Mouse (Mus musculus) MEL (cell line): ENCODE measurements around the gene Jak3. TPM values are rescaled to one million over a fixed set of nuclear protein-coding genes. Genes with fewer than 3 reads are reported as not detected.

ENCODE experiments used
- DNase-seq: peaks from one replicate; pipeline ENCODE4 v3.0.0; 2011; ENCODE audit warnings: low read depth, low spot score
- H3K27ac ChIP-seq: 2 replicates; pipeline ENCODE4 v1.5.1; 2012; ENCODE audit warnings: low read depth, mild to moderate bottlenecking, control low read depth, low read length, moderate library complexity; ENCODE audit not compliant: control insufficient read depth
- H3K27me3 ChIP-seq, 2 experiments: fragments of 150-350 bp in 1 of 2; sonication (generic) in 1 of 2; 2 replicates each; pipeline ENCODE4 v1.6.1; 2012; ENCODE audit warnings: low read length in 2 of 2, mild to moderate bottlenecking in 2 of 2, improper control_type of control experiment in 1 of 2, moderate library complexity in 1 of 2; ENCODE audit not compliant: insufficient read depth in 2 of 2, control insufficient read depth in 1 of 2
- H3K36me3 ChIP-seq, 2 experiments: 2 replicates each; pipeline ENCODE4 v1.6.1; 2012 to 2014; ENCODE audit warnings: low read length in 2 of 2, improper control_type of control experiment in 1 of 2, inconsistent platforms in 1 of 2, mild to moderate bottlenecking in 1 of 2; ENCODE audit not compliant: insufficient read depth in 2 of 2, control insufficient read depth in 1 of 2
- H3K4me1 ChIP-seq, 2 experiments: fragments of 150-350 bp in 1 of 2; sonication (generic) in 1 of 2; 2 replicates each; pipeline ENCODE4 v1.6.1; 2012; ENCODE audit warnings: low read length in 2 of 2, improper control_type of control experiment in 1 of 2, mild to moderate bottlenecking in 1 of 2; ENCODE audit not compliant: insufficient read depth in 2 of 2, control insufficient read depth in 1 of 2
- H3K4me3 ChIP-seq, 2 experiments: fragments of 150-350 bp in 1 of 2; sonication (generic) in 1 of 2; 2 replicates each; pipeline ENCODE4 v1.5.1; 2012; ENCODE audit warnings: low read depth in 2 of 2, low read length in 2 of 2, mild to moderate bottlenecking in 2 of 2, moderate library complexity in 2 of 2, control low read depth in 1 of 2, improper control_type of control experiment in 1 of 2; ENCODE audit not compliant: control insufficient read depth in 1 of 2, insufficient read depth in 1 of 2
- H3K79me2 ChIP-seq: 2 replicates; pipeline ENCODE4 v1.6.1; 2012; ENCODE audit warnings: mild to moderate bottlenecking, low read length, moderate library complexity; ENCODE audit not compliant: control insufficient read depth, poor library complexity, insufficient read depth
- H3K9ac ChIP-seq: 2 replicates; pipeline ENCODE4 v1.6.1; 2012; ENCODE audit warnings: low read depth, mild to moderate bottlenecking, control low read depth, low read length, moderate library complexity; ENCODE audit not compliant: control insufficient read depth, poor library complexity, severe bottlenecking
- H3K9me3 ChIP-seq: fragments of 150-350 bp; sonication (generic); replicated peaks from 2 replicates; pipeline ENCODE4 v1.6.1; 2012; ENCODE audit warnings: mild to moderate bottlenecking, low read length, improper control_type of control experiment, moderate library complexity; ENCODE audit not compliant: insufficient read depth
- CHD1 ChIP-seq: IDR thresholded peaks from 2 replicates; pipeline ENCODE4 v1.6.1; 2012; ENCODE audit warnings: low read depth, mild to moderate bottlenecking, inconsistent platforms, low read length, improper control_type of control experiment
- CTCF ChIP-seq, 3 experiments: IDR thresholded peaks in 2 of 3; conservative IDR thresholded peaks in 1 of 3; 2 replicates each; pipeline ENCODE4 v1.5.1; 2011 to 2012; ENCODE audit warnings: low read length in 3 of 3, low read depth in 2 of 3, mild to moderate bottlenecking in 2 of 3, improper control_type of control experiment in 1 of 3, inconsistent platforms in 1 of 3, mixed read lengths in 1 of 3, moderate library complexity in 1 of 3; ENCODE audit not compliant: control insufficient read depth in 1 of 3, insufficient read depth in 1 of 3, poor library complexity in 1 of 3, severe bottlenecking in 1 of 3
- ETS1 ChIP-seq: IDR thresholded peaks from 2 replicates; pipeline ENCODE4 v1.6.1; 2012; ENCODE audit warnings: low read depth, mild to moderate bottlenecking, inconsistent platforms, low read length, improper control_type of control experiment, moderate library complexity
- GATA1 ChIP-seq: IDR thresholded peaks from 2 replicates; pipeline ENCODE4 v1.6.1; 2011; ENCODE audit warnings: low read depth, low read length, improper control_type of control experiment
- HCFC1 ChIP-seq: IDR thresholded peaks from 2 replicates; pipeline ENCODE4 v1.6.1; 2012; ENCODE audit warnings: low read depth, mild to moderate bottlenecking, inconsistent platforms, low read length, improper control_type of control experiment, moderate library complexity
- KAT2A ChIP-seq: conservative IDR thresholded peaks from 2 replicates; pipeline ENCODE4 v1.6.1; 2012; ENCODE audit warnings: low read depth, low read length, improper control_type of control experiment, inconsistent platforms
- MAX ChIP-seq: IDR thresholded peaks from 2 replicates; pipeline ENCODE4 v1.6.1; 2011; ENCODE audit warnings: low read length, improper control_type of control experiment
- MAZ ChIP-seq: IDR thresholded peaks from 2 replicates; pipeline ENCODE4 v1.6.1; 2012; ENCODE audit warnings: low read depth, mild to moderate bottlenecking, inconsistent platforms, low read length, improper control_type of control experiment
- MEF2A ChIP-seq: IDR thresholded peaks from 2 replicates; pipeline ENCODE4 v1.6.1; 2014; ENCODE audit warnings: low read depth, mild to moderate bottlenecking, inconsistent platforms, low read length, improper control_type of control experiment; ENCODE audit not compliant: poor library complexity, insufficient replicate concordance, severe bottlenecking; ENCODE audit errors: extremely low read depth
- MYB ChIP-seq: IDR thresholded peaks from 2 replicates; pipeline ENCODE4 v1.6.1; 2011; ENCODE audit warnings: mild to moderate bottlenecking, low read depth, low read length, improper control_type of control experiment
- NELFE ChIP-seq: IDR thresholded peaks from 2 replicates; pipeline ENCODE4 v1.6.1; 2011; ENCODE audit warnings: low read depth, low read length, improper control_type of control experiment
- POLR2AphosphoS5 ChIP-seq: IDR thresholded peaks from 2 replicates; pipeline ENCODE4 v1.6.1; 2012; ENCODE audit warnings: low read depth, borderline replicate concordance, mild to moderate bottlenecking, inconsistent platforms, low read length, moderate library complexity, mixed read lengths
- RCOR1 ChIP-seq: IDR thresholded peaks from 2 replicates; pipeline ENCODE4 v1.6.1; 2012; ENCODE audit warnings: low read depth, mild to moderate bottlenecking, inconsistent platforms, low read length, improper control_type of control experiment
- TBP ChIP-seq: IDR thresholded peaks from 2 replicates; pipeline ENCODE4 v1.8.0; 2011; ENCODE audit warnings: low read depth, low read length, improper control_type of control experiment
- TCF12 ChIP-seq: IDR thresholded peaks from 2 replicates; pipeline ENCODE4 v1.6.1; 2014; ENCODE audit warnings: low read depth, mild to moderate bottlenecking, inconsistent platforms, low read length, improper control_type of control experiment, moderate library complexity
- USF2 ChIP-seq, 2 experiments: IDR thresholded peaks; 2 replicates each; pipeline ENCODE4 v1.6.1; 2011 to 2012; ENCODE audit warnings: improper control_type of control experiment in 2 of 2, low read length in 2 of 2, borderline replicate concordance in 1 of 2, inconsistent platforms in 1 of 2, low read depth in 1 of 2, mild to moderate bottlenecking in 1 of 2; ENCODE audit not compliant: insufficient read depth in 1 of 2
- ZMIZ1 ChIP-seq: IDR thresholded peaks from 2 replicates; pipeline ENCODE4 v1.6.1; 2012; ENCODE audit warnings: low read depth, mild to moderate bottlenecking, inconsistent platforms, low read length, improper control_type of control experiment, moderate library complexity
- polyA plus RNA-seq, 2 experiments: library from polyadenylated mRNA; stranded (reverse) in 1 of 2; unstranded in 1 of 2; fragments of >175 nt in 1 of 2; fragments of >200 nt in 1 of 2; gene quantifications; 2 replicates each; pipeline versions ENCODE4 v1.2.1 to v1.2.4; 2012; ENCODE audit warnings: low replicate concordance in 2 of 2, low read depth in 1 of 2; ENCODE audit not compliant: insufficient read length in 2 of 2, insufficient read depth in 1 of 2, missing spikeins in 1 of 2
- total RNA-seq: library from RNA; depleted of rRNA; stranded (reverse); fragments of 300-350 nt; gene quantifications from 2 replicates; pipeline ENCODE4 v1.2.3, GENCODE M21; 2012

Gene Jak3
- total and polyA plus RNA-seq, 3 experiments = 5.1 to 12.4 TPM; not detected in 1

GRCm38 (mm10) chr8:71637149-71638095 is 38.7 kb upstream of the Jak3 start:
- H3K27me3 ChIP-seq = no peaks in the 10 kb centered on the region
- H3K4me1 ChIP-seq = peaks cover 0 to 6% of the 10 kb centered on the region in 2 experiments; a peak in 1 of 4 replicates
- no peak overlapping the region for H3K27ac ChIP-seq
- no peak for TF ChIP-seq CHD1
- no peak for TF ChIP-seq RCOR1
- TF ChIP-seq MYB = no peak
- no peak for TF ChIP-seq ETS1
- no peak for TF ChIP-seq MAX
- no peak for TF ChIP-seq POLR2AphosphoS5
- no peak for TF ChIP-seq NELFE
- TF ChIP-seq MAZ = no peak
- TF ChIP-seq USF2 (IDR thresholded peaks at IDR 0.05; ENCODE audit: borderline replicate concordance in 1 of 2, insufficient read depth in 1 of 2, low read depth in 1 of 2, low read length in 2 of 2) = no peak
- TF ChIP-seq MEF2A = no peak
- TF ChIP-seq HCFC1 = no peak
- no peak for TF ChIP-seq TBP
- no peak for TF ChIP-seq KAT2A
- no peak for TF ChIP-seq CTCF (IDR thresholded peaks at IDR 0.05 in 2 of 3, conservative IDR thresholded peaks at IDR 0.05 in 1 of 3; ENCODE audit: control insufficient read depth in 1 of 3, insufficient read depth in 1 of 3, low read depth in 2 of 3, low read length in 3 of 3, poor library complexity in 1 of 3, severe bottlenecking in 1 of 3)
- TF ChIP-seq ZMIZ1 = no peak
- no peak for TF ChIP-seq GATA1
- no peaks in the 10 kb centered on the region for H3K79me2 ChIP-seq
- DNase-seq = no peak
- peaks cover 0 to 3% of the 10 kb centered on the region in 2 experiments; a peak in 2 of 4 replicates for H3K36me3 ChIP-seq
- H3K9ac ChIP-seq = no peak overlapping the region
- no peak overlapping the region for H3K4me3 ChIP-seq
- no peaks in the 10 kb centered on the region for H3K9me3 ChIP-seq

- no peaks in the 10 kb centered on the region for H3K27me3 ChIP-seq
- no peak for TF ChIP-seq TCF12
- no peak overlapping the region for H3K4me3 ChIP-seq
- H3K4me1 ChIP-seq = no peaks in the 10 kb centered on the region
- no peak overlapping the region for H3K9ac ChIP-seq
- H3K79me2 ChIP-seq = no peaks in the 10 kb centered on the region
- no peak overlapping the region for H3K27ac ChIP-seq
- H3K9me3 ChIP-seq = no peaks in the 10 kb centered on the region
- H3K36me3 ChIP-seq = no peaks in the 10 kb centered on the region
- DNase-seq = no peak
Observed at GRCm38 (mm10) chr8:71638321-71638720, 37.8 kb upstream of the Jak3 start.
